Mouse (Mus musculus): ENCODE results near the gene Tox3.

The Tox3 gene

GRCm38 (mm10) chr8:90209105-90210037, 138.8 kb downstream of the Tox3 start:
- no peak for TF ChIP-seq GATA4 (IDR thresholded peaks at IDR 0.05; ENCODE audit: insufficient replicate concordance, low read length)

Measured in liver, adult (tissue).